Mouse (Mus musculus): ENCODE measurements at regions not wholly inside any gene's neighbourhood (a gene's known extent, or its start where the extent isn't known, plus 50 kb on each side); places are given as distances from the start of the nearest gene placed in this dataset.
A peak's percentile ranks its signal among the peaks of the same experiment; 100 is the strongest.
"Not testable (repeated sequence)": the region's sequence is repeated elsewhere in the genome, so short reads cannot be mapped to it uniquely, and the experiment has no call there.

GRCm38 (mm10) chr1:30751138-30751907, 122.4 kb downstream of the Phf3 start:
- DNase-seq (ENCODE audit: low read depth, low spot score), result no peak

GRCm38 (mm10) chr1:30741955-30742354, 131.8 kb downstream of the Phf3 start:
- no peak for DNase-seq (ENCODE audit: low read depth, low spot score)

GRCm38 (mm10) chr1:30740831-30741230, 132.9 kb downstream of the Phf3 start:
- peak; percentile 64 for DNase-seq (ENCODE audit: low read depth, low spot score)

GRCm38 (mm10) chr1:30721519-30721918, 152.2 kb downstream of the Phf3 start:
- DNase-seq (ENCODE audit: low read depth, low spot score), result no peak

GRCm38 (mm10) chr1:30720829-30721228, 152.9 kb downstream of the Phf3 start:
- no peak for DNase-seq (ENCODE audit: low read depth, low spot score)

- DNase-seq (ENCODE audit: low read depth, low spot score), result no peak
These were observed 155.1 kb downstream of the Phf3 start for GRCm38 (mm10) chr1:30718578-30718977.

- DNase-seq (ENCODE audit: low read depth, low spot score), result peak; percentile 11
These were observed 157.4 kb downstream of the Phf3 start for GRCm38 (mm10) chr1:30716346-30716745.

GRCm38 (mm10) chr1:30701116-30701515, 172.6 kb downstream of the Phf3 start:
- DNase-seq (ENCODE audit: low read depth, low spot score), result no peak

- peak; percentile 43 for DNase-seq (ENCODE audit: low read depth, low spot score)
These were observed 173.2 kb downstream of the Phf3 start for GRCm38 (mm10) chr1:30700399-30701081.

GRCm38 (mm10) chr1:30696342-30696741, 177.4 kb downstream of the Phf3 start:
- DNase-seq (ENCODE audit: low read depth, low spot score), result peak; percentile 34

GRCm38 (mm10) chr1:30685318-30685717, 188.4 kb downstream of the Phf3 start:
- DNase-seq (ENCODE audit: low read depth, low spot score), result no peak

GRCm38 (mm10) chr1:30683889-30684288, 189.8 kb downstream of the Phf3 start:
- DNase-seq (ENCODE audit: low read depth, low spot score), result no peak

GRCm38 (mm10) chr1:30639807-30640206, 233.9 kb downstream of the Phf3 start:
- DNase-seq (ENCODE audit: low read depth, low spot score), result peak; percentile 24

- no peak for DNase-seq (ENCODE audit: low read depth, low spot score)
These were observed 241.0 kb downstream of the Phf3 start for GRCm38 (mm10) chr1:30632760-30633159.

- not testable (repeated sequence) for DNase-seq (ENCODE audit: low read depth, low spot score)
These were observed 245.9 kb downstream of the Phf3 start for GRCm38 (mm10) chr1:30627796-30628195.

GRCm38 (mm10) chr1:30595122-30595730, 278.5 kb downstream of the Phf3 start:
- no peak for DNase-seq (ENCODE audit: low read depth, low spot score)

- DNase-seq (ENCODE audit: low read depth, low spot score), result no peak
These were observed 279.7 kb downstream of the Phf3 start for GRCm38 (mm10) chr1:30594036-30594435.

GRCm38 (mm10) chr1:30590721-30591120, 283.0 kb downstream of the Phf3 start:
- DNase-seq (ENCODE audit: low read depth, low spot score), result no peak

- no peak for DNase-seq (ENCODE audit: low read depth, low spot score)
These were observed 284.8 kb downstream of the Phf3 start for GRCm38 (mm10) chr1:30588885-30589284.

- DNase-seq (ENCODE audit: low read depth, low spot score), result no peak
These were observed 285.4 kb downstream of the Phf3 start for GRCm38 (mm10) chr1:30588336-30588735.

GRCm38 (mm10) chr1:30584806-30585205, 288.9 kb downstream of the Phf3 start:
- DNase-seq (ENCODE audit: low read depth, low spot score), result peak; percentile 54

- DNase-seq (ENCODE audit: low read depth, low spot score), result no peak
These were observed 289.9 kb downstream of the Phf3 start for GRCm38 (mm10) chr1:30583860-30584259.

- no peak for DNase-seq (ENCODE audit: low read depth, low spot score)
These were observed 309.0 kb downstream of the Phf3 start for GRCm38 (mm10) chr1:30564757-30565156.
